Mouse (Mus musculus) E14TG2a.4 (cell line): ENCODE data around the gene Hadha.

Experiments used
- CTCF ChIP-seq: conservative IDR thresholded peaks from 2 replicates; pipeline ENCODE4 v1.5.1; 2014; ENCODE audit warnings: low read length
- NANOG ChIP-seq: IDR thresholded peaks from 2 replicates; pipeline ENCODE4 v1.6.1; 2014; ENCODE audit warnings: borderline replicate concordance, low read length, mixed read lengths
- POU5F1 ChIP-seq: IDR thresholded peaks from 2 replicates; pipeline ENCODE4 v1.6.1; 2014; ENCODE audit warnings: low read length, borderline replicate concordance

- TF ChIP-seq CTCF (no peak), NANOG (no peak), POU5F1 (no peak)
These were observed 51.6 kb downstream of the Hadha start for GRCm38 (mm10) chr5:30103340-30103739.
